In genomic region chr6:124903580-124904151, GRCm38 (mm10) we compare ENCODE assay signal across 8 mouse cellular contexts. TPM values are rescaled to one million over a fixed set of nuclear protein-coding genes. Genes with fewer than 3 reads are reported as not detected.
A peak's percentile ranks its signal among the peaks of the same experiment; 100 is the strongest.
DNase-seq lines count a peak whose midpoint lies in the region; ATAC-seq lines count a peak whose summit lies in the region.

No protein-coding gene starts in this region.

- DNase-seq in ZHBTc4 (ENCODE audit: low read depth, low spot score): peak; percentile 96
- peak; percentile 91 to 95 for DNase-seq in gastrocnemius, adult 8-10 months (ENCODE audit: low spot score in 2 of 2)
- peak; percentile 96 for DNase-seq in induced T-regulatory cell, adult 2 months (ENCODE audit: low read depth)
- peak; percentile 79 to 95 for DNase-seq in left cerebral cortex, adult 9 months (ENCODE audit: low spot score in 2 of 2)
- peak; percentile 86 for DNase-seq in right cerebral cortex, postnatal 14 days
- DNase-seq in urinary bladder, postnatal 36 days (ENCODE audit: low spot score in 2 of 2): peak; percentile 94 to 96

- ATAC-seq in common myeloid progenitor, adult 5-6 weeks (replicated peaks; ENCODE audit: low read depth, poor library complexity, severe bottlenecking): peak; percentile 83
- ATAC-seq in megakaryocyte progenitor cell, adult 5-6 weeks (replicated peaks; ENCODE audit: poor library complexity): peak; percentile 93

RNA-seq across cellular contexts. Expression of gene Lag3, which starts 7.8 kb away (rescaled TPM):
- 0.82 and 1.6 TPM in 2 replicates for total RNA-seq in common myeloid progenitor, adult 5-6 weeks (2017)
- total RNA-seq in gastrocnemius, adult 8-10 months (2022): under 1 TPM in 1 of 4 experiments, not detected in 3; 0.31 TPM
- 0.81 and 1.3 TPM in 2 replicates for total RNA-seq in megakaryocyte progenitor cell, adult 5-6 weeks (2015)
- 0.08 and 1.0 TPM in 2 replicates for total RNA-seq in megakaryocyte progenitor cell, adult 5-6 weeks (2017)

RNA-seq across cellular contexts. Expression of gene Cd4, which starts 15.6 kb away (rescaled TPM):
- total RNA-seq in common myeloid progenitor, adult 5-6 weeks (2017): 0.73 TPM in 2 replicates
- under 1 TPM in 1 of 4 experiments, not detected in 3; 0.11 TPM for total RNA-seq in gastrocnemius, adult 8-10 months (2022)
- total RNA-seq in megakaryocyte progenitor cell, adult 5-6 weeks (2015): 0.42 and 1.0 TPM in 2 replicates
- 0.08 and 1.0 TPM in 2 replicates for total RNA-seq in megakaryocyte progenitor cell, adult 5-6 weeks (2017)

RNA-seq across cellular contexts. Expression of gene Ptms, which starts 16.2 kb away (rescaled TPM):
- 40.3 and 71.3 TPM in 2 replicates for total RNA-seq in common myeloid progenitor, adult 5-6 weeks (2017)
- total RNA-seq in gastrocnemius, adult 8-10 months (2022): 10 to 100 TPM; 64.6 to 83.2 (median 76.8) TPM
- total RNA-seq in megakaryocyte progenitor cell, adult 5-6 weeks (2015): 15.9 and 18.8 TPM in 2 replicates
- 14.0 and 26.1 TPM in 2 replicates for total RNA-seq in megakaryocyte progenitor cell, adult 5-6 weeks (2017)

RNA-seq across cellular contexts. Expression of gene Mlf2, which starts 27.5 kb away (rescaled TPM):
- 54.9 and 61.1 TPM in 2 replicates for total RNA-seq in common myeloid progenitor, adult 5-6 weeks (2017)
- total RNA-seq in gastrocnemius, adult 8-10 months (2022): 100 to 1,000 TPM; 192 to 219 (median 202) TPM
- 71.3 and 82.7 TPM in 2 replicates for total RNA-seq in megakaryocyte progenitor cell, adult 5-6 weeks (2015)
- total RNA-seq in megakaryocyte progenitor cell, adult 5-6 weeks (2017): 57.0 and 58.8 TPM in 2 replicates

RNA-seq across cellular contexts. Expression of gene Gpr162, which starts 39.9 kb away (rescaled TPM):
- 0.24 and 0.32 TPM in 2 replicates for total RNA-seq in common myeloid progenitor, adult 5-6 weeks (2017)
- total RNA-seq in gastrocnemius, adult 8-10 months (2022): not detected
- total RNA-seq in megakaryocyte progenitor cell, adult 5-6 weeks (2015): not detected in 2 replicates
- not detected in 2 replicates for total RNA-seq in megakaryocyte progenitor cell, adult 5-6 weeks (2017)

Comparison
In these comparisons a context has a peak if more than half of its experiments do, and no peak if none do; other contexts are left out.
1. Peak in every context shown above with its lines: DNase-seq and ATAC-seq.